Mouse (Mus musculus) liver, adult 2 months (tissue): ENCODE results near the gene Bcl9l.

Source experiments
- CTCF ChIP-seq: fragments of 200-500 bp; IDR thresholded peaks from 2 replicates; pipeline ENCODE4 v1.5.1; 2011; ENCODE audit warnings: low read depth, low read length, control low read depth
- POLR2A ChIP-seq: fragments of 200-500 bp; IDR thresholded peaks from 2 replicates; pipeline ENCODE4 v1.6.1; 2011; ENCODE audit warnings: low read length, control low read depth; ENCODE audit not compliant: insufficient read depth; ENCODE audit errors: extremely low read depth

GRCm38 (mm10) chr9:44525589-44525988, 43.0 kb downstream of the Bcl9l start:
- TF ChIP-seq CTCF (no peak), POLR2A (no peak)
